21 mouse cellular contexts compared by ENCODE assay signal in genomic region chr2:34827591-34827990, GRCm38 (mm10). TPM values are rescaled to one million over a fixed set of nuclear protein-coding genes. Genes with fewer than 3 reads are reported as not detected.
DNase-seq lines count a peak whose midpoint lies in the region; ATAC-seq lines count a peak whose summit lies in the region.
"Had no signal": no experiment of that assay in that cellular context is flagged by ENCODE, and none has a peak within 500 bp of the region (broad histone marks: within the 10 kb centered on the region; RNA-seq: fewer than 3 reads in every experiment).

No protein-coding gene starts in this region.

- no peak for ATAC-seq in liver, embryonic 15.5 days (ENCODE audit: insufficient read depth)
- ATAC-seq in hindbrain, embryonic 14.5 days (ENCODE audit: low FRiP score) = no peak

- H3K9me3 ChIP-seq in heart, embryonic 10.5 days = 0 out of 2 replicates have a peak, but pooled peaks cover 4% of the 10 kb centered on the region
- H3K9me3 ChIP-seq in liver, embryonic 15.5 days (replicated peaks) = no peaks in the 10 kb centered on the region
- 0 out of 2 replicates have a peak, but pooled peaks cover 5% of the 10 kb centered on the region for H3K9me3 ChIP-seq in hindbrain, embryonic 14.5 days (ENCODE audit: control insufficient read depth, low read length)
- H3K9me3 ChIP-seq: forebrain, embryonic 12.5 days; heart, embryonic 15.5 days; intestine, embryonic 15.5 days had no signal

- no peak overlapping the region for H3K27ac ChIP-seq in heart, embryonic 10.5 days
- H3K27ac ChIP-seq in brown adipose tissue, adult 24 weeks (replicated peaks; ENCODE audit: low read depth, low read length) = peak overlapping the region; percentile 55
- peak overlapping the region; percentile 70 for H3K27ac ChIP-seq in liver, embryonic 15.5 days (replicated peaks)
- H3K27ac ChIP-seq in hindbrain, embryonic 14.5 days = no peak overlapping the region
- H3K27ac ChIP-seq: embryonic facial prominence, embryonic 13.5 days; forebrain, embryonic 12.5 days; gastrocnemius, adult 2 months; heart, embryonic 15.5 days; hindbrain, embryonic 13.5 days; intestine, embryonic 15.5 days had no signal

- WGBS in heart, embryonic 10.5 days = 85% methylated on average over 4 of the region's 4 CpGs
- 64% methylated on average over 4 of the region's 4 CpGs for WGBS in liver, embryonic 15.5 days (ENCODE audit: insufficient replicate concordance)
- WGBS in hindbrain, embryonic 14.5 days = 93% methylated on average over 4 of the region's 4 CpGs

- H3K4me1 ChIP-seq in heart, embryonic 10.5 days = peaks cover 11% of the 10 kb centered on the region
- peaks cover 10% of the 10 kb centered on the region; the same call in 1 of the 2 replicates for H3K4me1 ChIP-seq in brown adipose tissue, adult 24 weeks (ENCODE audit: control insufficient read depth, insufficient read depth, insufficient read length, low read length)
- H3K4me1 ChIP-seq in liver, embryonic 15.5 days (replicated peaks) = peaks cover 41% of the 10 kb centered on the region
- peaks cover 19% of the 10 kb centered on the region for H3K4me1 ChIP-seq in hindbrain, embryonic 14.5 days (replicated peaks; ENCODE audit: control insufficient read depth, insufficient read depth, low read length)

- H3K9ac ChIP-seq in liver, embryonic 15.5 days = no peak overlapping the region
- no peak overlapping the region for H3K9ac ChIP-seq in hindbrain, embryonic 14.5 days
- H3K9ac ChIP-seq: embryonic facial prominence, embryonic 13.5 days; forebrain, embryonic 12.5 days; heart, embryonic 15.5 days; hindbrain, embryonic 13.5 days; intestine, embryonic 15.5 days had no signal

- H3K4me2 ChIP-seq in liver, embryonic 15.5 days = peak overlapping the region; percentile 23; the same call in 1 of the 2 replicates
- no peak overlapping the region for H3K4me2 ChIP-seq in hindbrain, embryonic 14.5 days (replicated peaks)
- H3K4me2 ChIP-seq: embryonic facial prominence, embryonic 13.5 days; forebrain, embryonic 12.5 days; heart, embryonic 11.5 days; heart, embryonic 15.5 days; hindbrain, embryonic 13.5 days; intestine, embryonic 15.5 days had no signal

- no peaks in the 10 kb centered on the region for H3K27me3 ChIP-seq in heart, embryonic 10.5 days (ENCODE audit: insufficient read depth, poor library complexity, severe bottlenecking)
- no peaks in the 10 kb centered on the region; the same call in 1 of the 2 replicates for H3K27me3 ChIP-seq in liver, embryonic 15.5 days
- no peaks in the 10 kb centered on the region for H3K27me3 ChIP-seq in hindbrain, embryonic 14.5 days (ENCODE audit: control insufficient read depth, insufficient read depth, low read length)
- H3K27me3 ChIP-seq: intestine, embryonic 15.5 days had no signal

- DNase-seq in heart, adult 11 months = peak; percentile 64
- DNase-seq in heart, embryonic 10.5 days (ENCODE audit: low spot score) = no peak
- peak; percentile 43 for DNase-seq in adipocyte (ENCODE audit: low spot score)
- no peak for DNase-seq in B cell, adult 2 months
- DNase-seq in hindbrain, embryonic 14.5 days (ENCODE audit: low spot score) = no peak
- DNase-seq: cerebellum, adult 18-20 months; cerebellum, adult 9-11 months; cerebellum, postnatal 36 days; gastrocnemius, adult 2 months; gastrocnemius, postnatal 36 days; heart, adult 18-20 months; heart, postnatal 14 days had no signal

- no peak overlapping the region for H3K4me3 ChIP-seq in heart, embryonic 10.5 days
- H3K4me3 ChIP-seq in brown adipose tissue, adult 24 weeks (ENCODE audit: insufficient read depth, low read depth, low read length) = no peak overlapping the region
- H3K4me3 ChIP-seq in liver, embryonic 15.5 days (replicated peaks) = no peak overlapping the region
- H3K4me3 ChIP-seq in hindbrain, embryonic 14.5 days (replicated peaks; ENCODE audit: low read length) = no peak overlapping the region
- H3K4me3 ChIP-seq: embryonic facial prominence, embryonic 13.5 days; forebrain, embryonic 12.5 days; gastrocnemius, adult 2 months; heart, embryonic 15.5 days; hindbrain, embryonic 13.5 days had no signal

- H3K36me3 ChIP-seq in heart, embryonic 10.5 days = peaks cover 2% of the 10 kb centered on the region; the same call in 1 of the 2 replicates
- H3K36me3 ChIP-seq in liver, embryonic 15.5 days (replicated peaks) = peaks cover 6% of the 10 kb centered on the region
- peaks cover 2% of the 10 kb centered on the region; the same call in 1 of the 2 replicates for H3K36me3 ChIP-seq in hindbrain, embryonic 14.5 days (replicated peaks; ENCODE audit: control insufficient read depth, insufficient read depth)
- H3K36me3 ChIP-seq: intestine, embryonic 15.5 days had no signal

RNA-seq across cellular contexts. Expression of gene Fbxw2, which starts 1.5 kb away (rescaled TPM):
- polyA plus RNA-seq in heart, embryonic 10.5 days (2016; fragmentation: Nextera tagmentation; extraction: Ambion mirVana) = 60.1 and 74.5 TPM in 2 replicates
- 55.3 and 59.9 TPM in 2 replicates for polyA plus RNA-seq in brown adipose tissue, adult 24 weeks (2012; ENCODE audit: insufficient read depth, insufficient read length, missing spikeins)
- polyA plus RNA-seq in liver, embryonic 15.5 days (2015; fragmentation: Nextera tagmentation; extraction: Ambion mirVana) = 57.5 and 60.5 TPM in 2 replicates
- 73.8 and 83.7 TPM in 2 replicates for polyA plus RNA-seq in hindbrain, embryonic 14.5 days (2014; fragmentation: Nextera tagmentation; extraction: Ambion mirVana)

RNA-seq across cellular contexts. Expression of gene Gm34653, which starts 5.2 kb away (rescaled TPM):
- not detected in 2 replicates for polyA plus RNA-seq in heart, embryonic 10.5 days (2016; fragmentation: Nextera tagmentation; extraction: Ambion mirVana)
- polyA plus RNA-seq in brown adipose tissue, adult 24 weeks (2012; ENCODE audit: insufficient read depth, insufficient read length, missing spikeins) = not detected in 2 replicates
- not detected in 2 replicates for polyA plus RNA-seq in liver, embryonic 15.5 days (2015; fragmentation: Nextera tagmentation; extraction: Ambion mirVana)
- polyA plus RNA-seq in hindbrain, embryonic 14.5 days (2014; fragmentation: Nextera tagmentation; extraction: Ambion mirVana) = not detected in 2 replicates
- polyA plus RNA-seq: brain, embryonic 14.5 days; forebrain, embryonic 12.5 days; heart, embryonic 11.5 days; heart, embryonic 15.5 days; hindbrain, embryonic 13.5 days; intestine, embryonic 15.5 days had no signal

RNA-seq across cellular contexts. Expression of gene Rabepk, which starts 27.9 kb away (rescaled TPM):
- polyA plus RNA-seq in heart, embryonic 10.5 days (2016; fragmentation: Nextera tagmentation; extraction: Ambion mirVana) = 39.3 and 40.2 TPM in 2 replicates
- polyA plus RNA-seq in brown adipose tissue, adult 24 weeks (2012; ENCODE audit: insufficient read depth, insufficient read length, missing spikeins) = 23.2 and 28.2 TPM in 2 replicates
- 20.1 and 22.3 TPM in 2 replicates for polyA plus RNA-seq in liver, embryonic 15.5 days (2015; fragmentation: Nextera tagmentation; extraction: Ambion mirVana)
- polyA plus RNA-seq in hindbrain, embryonic 14.5 days (2014; fragmentation: Nextera tagmentation; extraction: Ambion mirVana) = 24.8 and 26.1 TPM in 2 replicates

RNA-seq across cellular contexts. Expression of gene Cutal, which starts 46.6 kb away (rescaled TPM):
- polyA plus RNA-seq in heart, embryonic 10.5 days (2016; fragmentation: Nextera tagmentation; extraction: Ambion mirVana) = 0.31 TPM in 1 of 2 replicates, not detected in the other
- not detected in 2 replicates for polyA plus RNA-seq in brown adipose tissue, adult 24 weeks (2012; ENCODE audit: insufficient read depth, insufficient read length, missing spikeins)
- 8.2 and 8.4 TPM in 2 replicates for polyA plus RNA-seq in liver, embryonic 15.5 days (2015; fragmentation: Nextera tagmentation; extraction: Ambion mirVana)
- polyA plus RNA-seq in hindbrain, embryonic 14.5 days (2014; fragmentation: Nextera tagmentation; extraction: Ambion mirVana) = 0.21 and 0.37 TPM in 2 replicates
- polyA plus RNA-seq: forebrain, embryonic 12.5 days; hindbrain, embryonic 13.5 days had no signal

RNA-seq across cellular contexts. Expression of gene Psmd5, which starts 47.2 kb away (rescaled TPM):
- 77.5 and 96.6 TPM in 2 replicates for polyA plus RNA-seq in heart, embryonic 10.5 days (2016; fragmentation: Nextera tagmentation; extraction: Ambion mirVana)
- polyA plus RNA-seq in brown adipose tissue, adult 24 weeks (2012; ENCODE audit: insufficient read depth, insufficient read length, missing spikeins) = 33.2 and 33.9 TPM in 2 replicates
- polyA plus RNA-seq in liver, embryonic 15.5 days (2015; fragmentation: Nextera tagmentation; extraction: Ambion mirVana) = 67.5 and 71.5 TPM in 2 replicates
- 107 and 114 TPM in 2 replicates for polyA plus RNA-seq in hindbrain, embryonic 14.5 days (2014; fragmentation: Nextera tagmentation; extraction: Ambion mirVana)

Comparison
In these comparisons a context has a peak if more than half of its experiments do, and no peak if none do; other contexts are left out.
1. DNase-seq: peak in heart, adult 11 months (single experiment) and adipocyte (single experiment); none in heart, embryonic 10.5 days (single experiment), B cell, adult 2 months (0 of 2) and hindbrain, embryonic 14.5 days (single experiment).
2. H3K27ac ChIP-seq: peak in brown adipose tissue, adult 24 weeks (single experiment) and liver, embryonic 15.5 days (single experiment); none in heart, embryonic 10.5 days (single experiment) and hindbrain, embryonic 14.5 days (single experiment).